Mouse (Mus musculus) layer of hippocampus, adult 9-10 months (tissue): ENCODE measurements at regions not wholly inside any gene's neighbourhood (a gene's known extent, or its start where the extent isn't known, plus 50 kb on each side); places are given as distances from the start of the nearest gene placed in this dataset.

ENCODE experiments used
- DNase-seq: peaks from one replicate; pipeline ENCODE4 v3.0.0; 2022; ENCODE audit warnings: low spot score

DNA sequence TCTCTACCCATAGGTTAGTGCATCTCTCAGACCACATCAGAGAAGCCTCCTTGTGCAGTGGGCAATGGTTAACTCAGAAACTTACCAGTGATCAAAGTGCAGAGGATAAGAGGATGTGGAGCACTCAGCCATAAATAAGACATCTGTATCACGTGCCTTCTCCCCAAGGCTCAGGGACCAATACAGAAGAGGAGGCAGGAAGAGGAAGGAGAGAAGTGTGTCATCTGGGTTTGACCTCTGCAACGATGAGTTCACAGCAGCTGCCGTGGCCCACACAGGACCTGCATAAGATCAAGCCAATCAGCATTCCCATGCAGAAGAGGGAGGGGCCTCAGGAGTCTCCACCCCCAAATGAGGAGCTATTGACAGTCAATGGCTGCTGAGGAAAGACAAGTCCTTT lies 252.8 kb downstream of the Gm12728 start:
- no peak for DNase-seq

GRCm38 (mm10) chr4:106043661-106044060 lies 254.0 kb downstream of the Gm12728 start:
- DNase-seq, result no peak

DNA sequence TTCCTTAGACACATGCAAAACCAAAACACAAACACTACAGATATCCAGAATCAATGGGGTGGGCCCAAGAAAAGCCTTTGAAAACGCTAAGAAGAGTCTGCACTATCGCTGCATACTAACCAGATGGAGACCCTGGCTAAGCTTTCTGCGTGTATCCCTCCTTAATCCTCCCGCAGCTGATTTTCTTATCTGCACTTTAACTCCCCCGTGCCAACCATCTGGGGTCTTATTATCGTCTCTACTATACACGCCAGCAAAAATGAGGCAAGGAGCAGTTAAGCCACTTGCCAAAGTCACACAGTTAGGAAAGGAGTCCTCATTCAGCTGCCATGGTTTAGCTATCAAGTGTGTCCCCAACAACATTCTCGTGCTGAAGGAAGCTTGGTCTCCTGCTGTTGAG lies 258.4 kb downstream of the Gm12728 start:
- DNase-seq, result no peak

DNA sequence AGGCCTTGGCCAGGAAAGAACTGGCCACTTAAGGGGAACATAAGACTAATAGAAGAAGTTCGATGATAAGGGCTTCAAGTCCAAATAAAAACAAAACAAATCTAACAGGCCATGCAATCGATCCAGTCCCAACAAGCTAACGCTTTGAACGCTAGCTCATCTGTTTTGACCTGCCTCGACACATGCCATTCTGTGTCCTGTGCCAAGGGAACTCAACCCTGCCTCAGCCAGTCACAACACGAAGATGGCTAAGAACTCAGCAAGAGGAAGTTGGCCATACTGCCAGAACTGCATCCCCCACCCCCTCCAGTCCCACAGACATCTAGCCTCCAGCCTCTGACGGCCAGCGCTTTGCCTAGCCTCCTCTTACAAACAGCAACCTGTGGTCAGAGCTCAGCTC lies 259.1 kb downstream of the Gm12728 start:
- no peak for DNase-seq

GRCm38 (mm10) chr4:106049880-106050279 lies 260.2 kb downstream of the Gm12728 start:
- no peak for DNase-seq

DNA sequence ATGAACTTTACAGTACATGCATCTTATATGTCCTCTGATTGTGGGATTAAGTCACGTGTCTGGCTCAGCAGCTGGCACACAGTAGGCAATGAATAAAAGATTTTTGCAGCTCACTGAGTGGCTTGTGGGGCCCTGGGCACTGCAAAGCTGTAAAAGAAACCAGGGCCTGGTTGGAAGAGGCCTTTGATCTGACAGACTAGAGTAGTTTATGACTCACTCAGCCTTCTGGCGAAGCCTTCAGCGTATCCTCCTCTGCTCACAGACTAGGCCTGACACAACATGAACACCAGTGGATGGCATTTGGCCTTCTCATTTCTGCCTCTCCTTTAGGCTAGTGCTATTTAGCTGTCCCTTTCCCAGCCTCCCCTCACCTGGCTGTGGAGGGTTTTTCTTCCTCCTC lies 260.6 kb downstream of the Gm12728 start:
- no peak for DNase-seq

DNA sequence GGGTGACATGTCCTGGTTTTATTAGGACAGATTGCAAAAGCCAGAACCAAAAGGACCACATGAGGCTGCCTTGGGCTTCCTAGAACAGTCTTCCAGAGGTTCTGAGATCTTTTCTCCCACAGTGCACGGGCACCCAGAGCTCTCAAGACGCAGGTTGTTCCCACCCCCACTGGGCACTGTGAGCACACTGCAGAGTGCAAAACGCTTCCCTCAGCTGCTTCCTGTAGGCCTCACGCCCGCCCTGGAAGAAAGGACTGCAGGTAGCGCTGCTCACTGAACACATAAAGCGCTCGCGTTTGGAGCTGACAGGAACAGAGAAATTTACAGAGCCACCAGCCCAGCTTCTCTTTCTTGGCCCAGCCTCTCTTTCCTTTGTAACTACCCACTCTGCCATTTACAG lies 262.5 kb upstream of the Usp24 start:
- DNase-seq, result no peak

GRCm38 (mm10) chr4:106054324-106054723 lies 261.7 kb upstream of the Usp24 start:
- no peak for DNase-seq

GRCm38 (mm10) chr4:106062651-106063050 lies 253.4 kb upstream of the Usp24 start:
- no peak for DNase-seq

DNA sequence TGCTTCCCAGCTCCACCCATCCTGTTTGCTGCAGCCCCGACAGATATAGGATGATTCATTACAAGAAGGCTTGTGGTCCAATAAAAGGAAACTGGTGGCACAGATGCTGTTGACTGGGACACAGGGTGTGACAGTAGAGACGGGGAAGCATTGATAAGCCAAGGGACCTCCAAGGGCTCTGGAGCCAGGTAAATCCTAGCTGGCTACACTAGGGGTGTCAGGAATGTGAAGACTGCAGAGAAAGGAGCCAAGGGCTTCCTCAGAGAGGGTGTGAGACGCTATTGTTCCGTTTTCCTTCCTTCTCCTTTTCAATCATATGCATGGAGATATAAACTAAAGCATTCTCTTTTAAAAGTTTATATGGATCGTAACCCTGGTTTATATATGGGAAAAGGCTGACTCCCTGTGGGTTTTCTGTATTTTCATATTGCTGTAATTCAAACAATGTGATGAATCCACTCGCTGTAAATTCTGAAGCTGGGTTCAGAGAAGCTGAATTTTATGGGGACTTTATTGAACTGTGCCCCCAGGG lies 252.1 kb upstream of the Usp24 start:
- no peak for DNase-seq

DNA sequence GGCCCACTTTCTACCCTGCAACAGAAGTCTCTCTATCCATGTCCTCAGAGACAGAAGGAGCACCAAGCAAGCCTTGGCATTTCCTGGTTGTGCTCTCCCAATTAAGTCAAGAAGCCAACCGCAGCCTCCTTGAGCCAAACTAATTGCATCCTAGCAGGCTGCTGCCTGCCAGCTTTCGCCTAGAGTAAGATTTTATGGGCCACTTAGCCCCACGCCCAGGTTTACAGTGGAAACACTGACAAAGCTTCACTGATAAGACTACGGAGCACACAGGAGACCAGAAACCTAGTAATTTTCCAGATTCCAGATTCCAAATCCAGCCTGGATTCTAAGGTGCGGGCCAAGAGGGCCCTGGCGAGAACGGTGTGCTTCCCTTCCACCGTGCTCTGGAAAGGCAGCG lies 249.0 kb upstream of the Usp24 start:
- no peak for DNase-seq

GRCm38 (mm10) chr4:106083546-106083945 lies 232.5 kb upstream of the Usp24 start:
- no peak for DNase-seq

- no peak for DNase-seq
These were observed 223.9 kb upstream of the Usp24 start for GRCm38 (mm10) chr4:106091927-106092675.

- no peak for DNase-seq
These were observed 223.3 kb upstream of the Usp24 start for GRCm38 (mm10) chr4:106092676-106093070.

GRCm38 (mm10) chr4:106093252-106093651 lies 222.8 kb upstream of the Usp24 start:
- DNase-seq, result no peak

DNA sequence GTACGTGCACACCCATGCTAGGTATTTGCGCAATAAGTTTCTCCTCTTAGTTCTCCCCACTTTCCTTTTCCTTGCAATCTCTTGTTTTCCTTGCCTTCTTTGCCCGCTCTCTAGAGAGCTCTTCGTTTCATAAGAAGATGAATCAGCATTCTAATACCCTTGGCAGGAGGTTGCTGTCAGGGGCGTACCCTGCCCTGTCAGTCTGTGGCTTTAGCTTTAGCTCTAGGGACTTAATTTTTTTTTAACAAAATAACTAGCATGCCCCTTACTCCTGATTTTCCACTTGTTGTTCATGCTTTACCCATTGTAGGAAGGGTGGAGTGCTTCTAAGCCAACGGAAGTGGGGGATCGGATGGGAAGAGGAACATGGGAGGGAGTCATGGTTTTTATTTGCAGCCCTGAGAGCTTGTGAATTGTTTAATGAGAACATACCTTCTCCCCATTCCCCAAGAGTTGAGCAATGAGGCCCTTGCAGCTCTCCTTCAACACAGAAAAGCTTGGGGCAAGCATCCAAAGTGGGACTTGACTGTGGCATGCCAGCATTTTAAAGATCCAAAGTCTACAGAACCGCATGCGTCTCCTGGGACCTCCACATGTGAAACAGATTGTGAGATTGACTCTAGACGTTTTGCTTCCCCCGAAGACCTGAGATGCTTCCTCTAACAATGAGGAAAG lies 221.0 kb upstream of the Usp24 start:
- DNase-seq, result no peak

DNA sequence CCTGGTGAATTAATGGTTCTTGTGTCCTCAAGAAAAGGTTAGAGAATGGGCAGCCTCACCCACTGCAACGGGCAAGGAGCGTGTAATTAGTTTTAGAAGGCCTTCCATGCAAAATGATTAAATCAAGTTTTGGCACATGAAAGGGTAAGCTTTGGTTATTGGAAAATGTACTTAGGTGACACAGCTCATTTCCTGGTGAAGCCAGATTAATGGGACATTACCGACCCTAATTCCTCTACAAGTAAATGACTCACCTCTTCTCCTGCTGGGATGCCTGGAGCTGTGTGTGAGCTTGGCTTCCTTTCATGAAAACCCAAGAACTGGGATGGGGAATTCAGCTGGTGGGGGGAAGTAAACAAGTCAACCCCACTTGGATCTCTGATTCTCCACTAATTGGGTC lies 219.9 kb upstream of the Usp24 start:
- DNase-seq, result no peak

DNA sequence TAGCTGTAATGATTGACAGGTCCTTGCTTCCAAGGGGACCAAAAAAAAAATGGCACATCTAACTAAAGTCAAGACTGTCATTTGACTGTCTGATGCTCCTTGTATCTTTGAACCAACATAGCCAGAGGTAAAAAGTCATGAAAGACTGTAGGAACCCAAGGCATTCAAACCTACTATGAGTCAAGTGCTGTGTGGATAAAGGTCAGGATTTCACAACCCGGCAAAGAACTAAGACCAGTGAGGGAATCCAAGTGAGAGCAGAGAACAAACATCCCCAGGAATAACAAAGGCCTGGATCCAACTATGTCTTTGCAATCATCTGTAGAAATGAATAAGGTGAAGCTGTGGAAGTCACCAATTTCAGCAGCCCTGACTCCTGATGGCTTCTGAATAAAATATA lies 218.2 kb upstream of the Usp24 start:
- DNase-seq, result no peak

GRCm38 (mm10) chr4:106100211-106101025 lies 215.6 kb upstream of the Usp24 start:
- no peak for DNase-seq

GRCm38 (mm10) chr4:106101904-106102303 lies 214.1 kb upstream of the Usp24 start:
- no peak for DNase-seq

DNA sequence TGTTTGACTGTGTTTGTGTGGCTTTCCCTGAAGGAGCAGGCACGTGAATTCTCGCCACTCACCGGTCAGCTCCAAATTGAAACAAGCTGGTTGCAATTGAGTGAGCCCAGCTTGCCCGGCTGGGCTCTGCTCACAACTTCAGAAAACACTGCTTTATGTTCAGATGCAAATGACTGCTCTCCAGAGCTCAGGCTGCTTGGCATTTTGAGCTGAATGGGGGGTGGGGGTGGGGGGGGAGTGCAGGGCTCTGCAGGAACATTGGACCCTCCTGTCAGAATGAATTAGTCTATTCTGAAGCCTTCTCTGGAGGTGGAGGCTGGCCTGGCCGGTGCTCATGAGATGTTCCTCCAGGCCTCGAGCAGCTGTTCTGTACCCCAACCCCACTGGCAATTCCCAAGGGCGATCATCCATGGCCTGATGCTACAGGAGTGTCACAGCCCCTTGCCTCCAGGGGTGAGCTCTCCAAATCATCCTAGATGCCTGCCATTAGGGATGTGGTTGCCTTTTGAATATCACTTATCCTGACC lies 213.5 kb upstream of the Usp24 start:
- no peak for DNase-seq
